Mouse (Mus musculus) limb, embryonic 15.5 days (tissue): ENCODE measurements around the gene Rab3c. TPM values are rescaled to one million over a fixed set of nuclear protein-coding genes. Genes with fewer than 3 reads are reported as not detected.

ENCODE experiments used
- ATAC-seq: fragments of 200-750 bp; cut with Nextera tagmentation; 2 replicates; pipeline ENCODE4 v1.8.0; 2017; ENCODE audit warnings: low read depth, moderate TSS enrichment; ENCODE audit not compliant: insufficient number of reproducible peaks, low FRiP score, low TSS enrichment
- H3K27ac ChIP-seq: fragments of 300-500 bp; sonication (generic); 2 replicates; pipeline ENCODE4 v1.5.1; 2015; ENCODE audit warnings: moderate library complexity, mild to moderate bottlenecking, inconsistent platforms
- H3K27me3 ChIP-seq: fragments of 300-500 bp; sonication (generic); 2 replicates; pipeline ENCODE4 v1.6.1; 2015; ENCODE audit warnings: inconsistent platforms
- H3K36me3 ChIP-seq: fragments of 300-500 bp; sonication (generic); 2 replicates; pipeline ENCODE4 v1.6.1; 2015; ENCODE audit warnings: inconsistent platforms
- H3K4me1 ChIP-seq: fragments of 300-500 bp; sonication (generic); 2 replicates; pipeline ENCODE4 v1.6.1; 2015; ENCODE audit warnings: inconsistent platforms
- H3K4me2 ChIP-seq: fragments of 300-500 bp; sonication (generic); 2 replicates; pipeline ENCODE4 v1.6.1; 2015; ENCODE audit warnings: mild to moderate bottlenecking, inconsistent platforms
- H3K4me3 ChIP-seq: fragments of 300-500 bp; sonication (generic); 2 replicates; pipeline ENCODE4 v1.5.1; 2015; ENCODE audit warnings: mild to moderate bottlenecking, inconsistent platforms
- H3K9ac ChIP-seq: fragments of 300-500 bp; sonication (generic); 2 replicates; pipeline ENCODE4 v1.6.1; 2015; ENCODE audit warnings: inconsistent platforms
- H3K9me3 ChIP-seq: fragments of 300-500 bp; sonication (generic); 2 replicates; pipeline ENCODE4 v1.6.1; 2016; ENCODE audit warnings: inconsistent platforms
- WGBS: fragments of 180-500 bp; shearing (Covaris S2); methylation state at CpG from one replicate; pipeline ENCODE4 v1.1.7; 2015; 5-methylcytosine and 5-hydroxymethylcytosine counted together
- polyA plus RNA-seq: library from polyadenylated mRNA; unstranded; fragments of >200 nt; fragmentation: Nextera tagmentation; extraction: Ambion mirVana; gene quantifications from 2 replicates; pipeline ENCODE4 v1.2.1, GENCODE M21; 2015

Gene Rab3c
- polyA plus RNA-seq, 1 experiment from 2014 or later: 0.38 TPM

DNA sequence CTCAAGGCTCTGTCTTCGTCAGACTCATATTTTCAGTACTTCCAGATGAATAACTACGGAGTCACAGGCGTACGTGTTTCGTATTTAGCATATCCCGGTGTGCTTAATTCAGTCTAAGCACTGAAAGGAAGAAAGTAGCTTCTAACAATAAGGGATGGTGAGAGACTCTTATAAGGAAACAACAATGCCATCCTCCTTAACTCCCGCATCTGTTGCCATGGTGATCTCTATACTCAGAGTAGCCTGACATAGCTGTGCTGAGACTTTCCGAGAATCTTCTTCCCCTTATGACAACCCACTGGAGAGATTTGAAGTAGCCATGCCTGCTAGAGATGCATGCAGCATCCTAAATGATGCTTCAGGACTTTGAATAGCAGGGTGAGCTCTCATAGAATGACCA lies 272.3 kb downstream of the Rab3c start:
- 79% methylated on average over 8 of the region's 8 CpGs for WGBS
- no peak overlapping the region for H3K4me2 ChIP-seq
- no peaks in the 10 kb centered on the region for H3K36me3 ChIP-seq
- no peak overlapping the region for H3K27ac ChIP-seq
- ATAC-seq: no peak
- no peaks in the 10 kb centered on the region for H3K9me3 ChIP-seq
- H3K9ac ChIP-seq: no peak overlapping the region
- no peak overlapping the region for H3K4me3 ChIP-seq
- H3K27me3 ChIP-seq: no peaks in the 10 kb centered on the region
- H3K4me1 ChIP-seq: 0 out of 2 replicates have a peak, but pooled peaks cover 2% of the 10 kb centered on the region

DNA sequence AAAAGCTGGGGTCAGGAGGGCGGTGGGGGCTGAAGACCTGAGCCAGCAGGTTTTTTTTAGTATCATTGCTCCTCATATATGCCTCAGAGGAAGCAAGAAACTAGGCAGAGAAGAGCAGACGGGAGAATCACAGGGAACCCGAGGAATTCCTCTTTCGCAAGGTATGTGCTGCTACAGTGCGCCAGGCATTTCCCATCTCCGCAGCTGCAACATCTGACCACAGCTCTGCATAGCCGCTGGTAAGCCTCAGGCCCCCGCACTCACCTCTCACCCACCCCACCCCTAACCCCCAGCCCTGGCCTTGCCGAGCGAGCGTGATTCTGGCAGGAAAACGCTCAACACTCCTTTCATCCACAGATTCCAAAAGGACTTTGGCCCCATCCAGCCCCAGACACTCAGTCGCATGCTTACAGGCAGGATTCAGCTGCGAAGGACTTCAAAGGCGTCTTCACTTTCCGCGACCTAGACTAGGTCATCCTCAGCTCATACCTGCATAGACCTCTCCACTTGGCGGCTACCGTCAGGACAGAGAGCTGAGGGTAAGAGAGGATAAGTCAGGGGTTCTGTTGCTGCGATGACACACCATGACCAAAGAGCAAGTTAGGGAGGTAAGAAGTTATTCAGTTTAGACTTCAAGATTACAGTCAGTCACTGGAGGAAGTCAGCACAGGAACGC lies 274.6 kb downstream of the Rab3c start:
- WGBS: 38% methylated on average over 21 of the region's 21 CpGs
- H3K4me1 ChIP-seq: 0 out of 2 replicates have a peak, but pooled peaks cover 2% of the 10 kb centered on the region
- no peak overlapping the region for H3K4me2 ChIP-seq
- H3K4me3 ChIP-seq: no peak overlapping the region
- no peak overlapping the region for H3K9ac ChIP-seq
- H3K36me3 ChIP-seq: no peaks in the 10 kb centered on the region
- no peaks in the 10 kb centered on the region for H3K9me3 ChIP-seq
- ATAC-seq: no peak
- no peaks in the 10 kb centered on the region for H3K27me3 ChIP-seq
- no peak overlapping the region for H3K27ac ChIP-seq

Other genes with a start within 250 kb of the Rab3c start
- 0.14 and 0.45 TPM in 2 replicates for gene Gapt, start 76.2 kb upstream of the Rab3c start, polyA plus RNA-seq
- 117 and 120 TPM in 2 replicates for gene Plk2, start 114.0 kb upstream of the Rab3c start, polyA plus RNA-seq